Mouse (Mus musculus) MEL (cell line): Measurements from ENCODE around the gene Grm1.

Source experiments
- CTCF ChIP-seq, 3 experiments: IDR thresholded peaks in 2 of 3; conservative IDR thresholded peaks in 1 of 3; 2 replicates each; pipeline ENCODE4 v1.5.1; 2011 to 2012; ENCODE audit warnings: low read length in 3 of 3, low read depth in 2 of 3, mild to moderate bottlenecking in 2 of 3, improper control_type of control experiment in 1 of 3, inconsistent platforms in 1 of 3, mixed read lengths in 1 of 3, moderate library complexity in 1 of 3; ENCODE audit not compliant: control insufficient read depth in 1 of 3, insufficient read depth in 1 of 3, poor library complexity in 1 of 3, severe bottlenecking in 1 of 3
- UBTF ChIP-seq: IDR thresholded peaks from 2 replicates; pipeline ENCODE4 v1.6.1; 2012; ENCODE audit warnings: low read depth, mild to moderate bottlenecking, inconsistent platforms, low read length, improper control_type of control experiment, moderate library complexity, borderline replicate concordance; ENCODE audit not compliant: insufficient read depth

DNA sequence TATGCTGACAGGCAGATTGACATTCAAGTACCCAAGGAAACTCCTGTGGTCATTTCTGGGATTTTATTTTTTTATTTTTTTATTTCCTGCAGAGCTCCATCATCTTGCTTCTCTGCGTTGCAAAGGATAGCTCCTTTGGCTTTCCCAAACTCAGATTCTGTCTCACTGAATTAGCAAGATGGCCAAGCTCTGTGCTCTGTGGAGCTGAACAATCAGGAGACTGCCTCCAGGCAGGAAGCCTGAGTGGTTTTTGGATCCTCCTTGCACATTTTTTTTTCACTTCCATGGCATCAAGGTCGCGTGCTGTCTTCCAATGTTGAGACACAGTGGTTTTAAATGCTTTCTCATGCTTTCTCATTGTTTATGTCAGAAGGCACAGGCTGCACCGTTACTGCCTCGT is 347.6 kb downstream of the Grm1 start:
- TF ChIP-seq UBTF (no peak), CTCF (IDR thresholded peaks at IDR 0.05 in 2 of 3, conservative IDR thresholded peaks at IDR 0.05 in 1 of 3; ENCODE audit: control insufficient read depth in 1 of 3, insufficient read depth in 1 of 3, low read depth in 2 of 3, low read length in 3 of 3, poor library complexity in 1 of 3, severe bottlenecking in 1 of 3) (no peak)
